Mouse (Mus musculus) cerebellum, postnatal 36 days (tissue): Measurements from ENCODE around the gene Gm10663.

Source experiments
- DNase-seq, 2 experiments: peaks; one replicate each; pipeline ENCODE4 v3.0.0; 2021 to 2022; ENCODE audit warnings: mixed read lengths in 2 of 2

Gene Gm10663

DNA sequence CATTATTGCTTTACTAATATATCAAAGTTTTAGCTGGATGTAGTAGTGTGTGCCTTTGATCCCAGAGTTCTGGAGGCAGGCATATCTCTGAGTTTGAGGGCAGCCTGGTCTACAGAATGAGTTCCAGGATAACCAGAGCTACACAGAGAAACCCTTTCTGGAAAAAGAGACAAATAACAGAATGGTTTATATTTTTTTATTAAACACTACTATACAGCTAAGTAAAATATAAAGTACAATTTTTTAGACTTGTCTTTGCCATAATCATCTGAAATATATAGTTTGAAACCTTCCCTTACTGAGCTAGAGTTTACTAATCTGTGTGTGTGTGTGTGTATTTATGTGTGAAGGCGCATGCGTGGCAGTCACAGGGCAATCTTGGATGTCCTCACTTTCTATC lies at the start of gene Gm10663:
Gene Gm10663 (plus strand): TSS at position 301 of the 400 bp plus-strand sequence.
- no peak for DNase-seq

- no peak for DNase-seq
These were observed 45.7 kb upstream of the Gm10663 start for GRCm38 (mm10) chr8:65028959-65029686.

DNA sequence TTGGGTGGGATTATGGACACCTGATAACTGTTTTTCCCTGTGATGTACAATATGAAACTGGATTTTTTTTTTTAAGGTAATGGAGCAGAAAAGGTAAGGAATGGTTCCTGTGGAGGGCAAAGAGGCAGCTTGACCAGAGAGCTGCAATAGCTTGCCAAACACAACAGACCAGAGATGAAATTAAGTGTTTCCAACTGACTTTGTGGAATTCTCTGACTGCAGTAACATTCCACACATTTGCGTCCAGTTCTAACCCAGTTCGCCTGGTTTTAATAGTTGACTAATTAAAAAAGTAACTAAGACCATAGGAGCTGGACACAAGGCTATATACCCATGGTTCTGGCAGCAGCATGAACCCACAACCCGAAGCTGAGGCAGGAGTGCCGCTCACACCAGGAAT lies 45.1 kb upstream of the Gm10663 start:
- no peak for DNase-seq

DNA sequence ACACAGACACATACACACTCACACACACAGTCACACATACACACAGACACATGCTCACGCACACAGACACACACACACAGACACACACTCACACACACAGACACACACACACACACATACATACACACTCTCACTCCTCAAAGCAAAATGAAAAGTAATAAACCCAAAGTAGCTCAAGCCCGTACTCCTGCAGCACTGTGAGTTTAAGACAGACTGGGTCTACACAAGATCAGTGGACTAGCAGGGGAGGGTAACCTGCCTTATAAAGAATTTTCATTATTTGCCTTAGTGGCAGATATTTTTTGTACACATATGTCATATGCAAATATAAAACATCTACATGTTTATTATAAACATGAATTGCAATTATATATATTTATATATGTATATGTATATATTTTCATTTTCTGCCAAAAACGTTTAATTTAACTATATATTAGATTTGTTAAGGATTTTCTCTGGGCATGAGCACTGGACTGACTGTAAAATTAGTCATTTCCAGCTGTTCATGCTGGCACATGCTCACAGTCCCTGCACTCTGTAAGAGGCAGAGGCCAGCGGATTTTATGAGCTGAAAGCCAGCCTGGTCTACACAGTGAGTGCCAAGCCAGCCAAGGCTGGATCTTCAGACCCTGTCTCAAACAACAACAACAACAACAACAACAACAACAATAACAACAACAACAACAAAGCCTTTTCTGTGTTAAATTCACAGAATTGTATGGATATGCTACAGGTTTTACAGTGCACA lies 43.9 kb upstream of the Gm10663 start:
- no peak for DNase-seq

GRCm38 (mm10) chr8:65032107-65032506 lies 42.7 kb upstream of the Gm10663 start:
- no peak for DNase-seq

DNA sequence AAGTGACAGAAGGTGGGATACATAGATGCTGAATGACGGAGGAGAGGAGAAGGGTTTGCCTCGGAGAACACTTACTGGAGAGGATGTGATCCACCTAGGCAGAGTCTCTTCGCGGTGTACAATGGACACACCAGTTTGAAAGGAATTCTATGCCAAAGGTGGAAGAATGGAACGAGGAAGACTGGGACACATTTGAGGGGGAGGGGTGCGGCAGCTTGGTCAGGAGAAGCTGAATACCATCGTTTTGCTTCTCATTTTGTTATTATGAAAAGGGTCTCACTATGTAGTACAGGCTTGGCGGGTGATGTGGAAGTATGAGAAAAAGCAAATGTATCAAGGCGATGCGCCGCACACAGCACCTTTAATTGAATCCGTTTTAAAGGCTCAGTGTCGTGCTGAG lies 41.8 kb upstream of the Gm10663 start:
- DNase-seq: no peak

- no peak for DNase-seq
These were observed 40.7 kb upstream of the Gm10663 start for GRCm38 (mm10) chr8:65034136-65034535.

- DNase-seq: no peak
These were observed 37.7 kb upstream of the Gm10663 start, which contains the start of gene Apela for GRCm38 (mm10) chr8:65037117-65037533. Gene Apela, minus strand, starts transcription at chr8:65037336.

GRCm38 (mm10) chr8:65046565-65046964 lies 28.3 kb upstream of the Gm10663 start:
- no peak for DNase-seq

GRCm38 (mm10) chr8:65047193-65047592 lies 27.6 kb upstream of the Gm10663 start:
- DNase-seq: no peak

- no peak for DNase-seq
These were observed 27.0 kb upstream of the Gm10663 start for GRCm38 (mm10) chr8:65047801-65048200.

DNA sequence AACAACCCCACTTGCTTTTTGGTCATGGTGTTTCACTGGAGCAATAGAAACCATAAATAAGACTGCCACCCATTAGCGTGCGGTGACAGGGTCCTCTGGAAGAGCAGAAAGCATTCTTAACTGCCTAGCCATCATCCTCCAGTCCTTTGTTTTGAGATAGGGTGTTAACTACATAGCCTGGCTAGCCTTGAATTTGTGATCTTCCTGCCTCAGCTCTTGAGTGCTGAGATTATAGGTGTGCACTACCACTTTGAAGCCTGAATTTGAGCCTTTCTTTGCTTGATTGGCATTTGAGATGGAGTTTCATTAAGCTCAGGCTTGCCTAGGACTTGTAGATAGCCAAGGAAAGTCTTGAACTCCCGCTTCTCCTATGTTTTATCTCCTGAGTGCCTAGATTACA lies 21.3 kb upstream of the Gm10663 start:
- no peak for DNase-seq

- no peak for DNase-seq
These were observed 20.9 kb upstream of the Gm10663 start for GRCm38 (mm10) chr8:65053968-65054367.

DNA sequence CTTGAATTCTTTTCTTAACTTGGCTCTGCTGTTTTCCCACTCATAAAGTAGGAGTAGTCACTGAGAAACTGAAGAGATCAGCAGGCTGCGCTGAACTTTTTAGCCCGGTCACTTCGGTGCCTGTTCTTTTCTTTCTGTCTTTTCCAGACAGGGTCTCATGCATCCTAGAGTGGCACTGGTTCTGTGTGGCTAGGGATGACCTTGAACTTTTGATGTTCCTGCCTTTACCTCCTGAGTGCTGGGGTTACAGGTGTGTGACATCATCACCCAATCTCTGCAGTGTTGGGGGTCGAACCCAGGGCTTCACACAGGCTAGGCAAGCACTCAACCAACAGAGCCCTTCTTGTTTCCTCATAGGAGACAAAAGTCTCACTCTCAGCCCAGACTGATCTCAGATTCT lies 18.1 kb upstream of the Gm10663 start:
- no peak for DNase-seq

GRCm38 (mm10) chr8:65062195-65062594 lies 12.6 kb upstream of the Gm10663 start:
- DNase-seq: no peak

DNA sequence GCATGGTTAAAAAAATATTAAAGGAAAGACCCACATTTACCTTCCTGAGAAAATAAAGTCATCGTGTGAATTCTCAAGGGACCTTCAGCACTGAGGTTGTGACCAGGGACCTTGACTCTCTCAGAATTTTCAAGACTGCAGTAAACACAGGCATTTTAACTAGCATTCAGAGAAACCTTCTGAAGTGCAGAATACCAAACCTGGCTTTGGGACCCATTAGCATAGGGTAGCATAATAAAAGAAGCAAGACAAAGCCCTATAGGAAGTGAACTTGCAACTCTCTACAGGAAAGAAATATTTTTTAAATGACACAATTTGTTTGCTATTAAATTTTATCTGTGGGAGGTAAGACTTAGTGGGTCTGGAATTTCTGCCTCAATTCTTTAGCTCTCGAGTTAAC lies 10.8 kb upstream of the Gm10663 start:
- DNase-seq: no peak

DNA sequence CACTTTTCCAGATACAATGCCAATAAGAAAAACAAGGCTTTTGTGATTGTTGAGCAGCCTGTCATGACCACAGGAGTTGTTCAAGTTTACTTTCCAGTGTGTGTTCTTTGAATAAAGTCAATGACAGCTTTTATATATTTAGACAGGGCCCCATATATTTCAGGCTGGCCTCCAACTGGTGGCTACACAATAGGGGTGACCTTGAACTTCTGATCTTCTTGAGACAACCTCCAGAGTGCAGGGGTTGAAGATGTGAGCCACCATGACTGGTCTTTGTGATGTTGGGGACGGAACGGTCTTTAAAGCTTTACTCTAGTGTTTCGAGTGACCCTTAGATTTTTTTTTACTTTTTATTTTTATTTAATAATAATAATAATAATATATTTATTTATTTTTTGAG lies 9.2 kb upstream of the Gm10663 start:
- no peak for DNase-seq

- no peak for DNase-seq
These were observed 7.8 kb upstream of the Gm10663 start for GRCm38 (mm10) chr8:65067031-65067430.

GRCm38 (mm10) chr8:65067694-65068472 lies 7.0 kb upstream of the Gm10663 start:
- no peak for DNase-seq

DNA sequence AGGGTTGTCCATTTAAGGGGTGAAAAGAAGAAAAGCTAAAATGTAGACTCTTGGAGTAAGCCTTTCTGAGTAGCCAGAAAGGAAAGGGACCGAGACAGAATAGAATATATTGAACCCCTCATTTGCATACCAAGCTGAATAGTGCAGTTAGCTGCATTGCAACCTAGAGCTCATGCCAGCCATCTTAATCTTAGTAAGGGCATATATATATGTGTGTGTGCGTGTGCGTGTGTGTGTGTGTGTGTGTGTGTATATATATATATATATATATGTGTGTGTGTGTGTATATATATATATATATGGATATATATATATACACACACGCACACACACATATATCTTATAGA lies 6.4 kb upstream of the Gm10663 start:
- DNase-seq: no peak

DNA sequence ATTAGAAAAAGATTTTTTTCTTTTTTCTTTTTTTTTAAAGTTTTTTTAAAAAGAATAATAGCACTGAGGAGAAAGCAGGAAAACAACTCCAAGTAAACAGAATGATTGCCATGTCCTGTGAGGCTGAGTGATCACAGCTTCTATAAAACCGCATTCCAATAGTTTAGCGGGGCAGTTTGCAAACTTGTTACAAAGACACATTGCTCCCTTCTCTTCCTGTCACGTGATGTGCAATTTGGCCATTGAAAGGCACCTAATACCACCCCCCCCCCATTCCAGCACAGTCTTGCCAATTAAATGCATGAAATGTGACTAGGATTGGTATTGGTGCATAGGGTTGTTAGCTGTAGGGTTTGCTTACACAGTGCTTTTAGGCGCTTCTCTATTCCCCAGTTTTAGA lies 3.8 kb upstream of the Gm10663 start:
- no peak for DNase-seq

DNA sequence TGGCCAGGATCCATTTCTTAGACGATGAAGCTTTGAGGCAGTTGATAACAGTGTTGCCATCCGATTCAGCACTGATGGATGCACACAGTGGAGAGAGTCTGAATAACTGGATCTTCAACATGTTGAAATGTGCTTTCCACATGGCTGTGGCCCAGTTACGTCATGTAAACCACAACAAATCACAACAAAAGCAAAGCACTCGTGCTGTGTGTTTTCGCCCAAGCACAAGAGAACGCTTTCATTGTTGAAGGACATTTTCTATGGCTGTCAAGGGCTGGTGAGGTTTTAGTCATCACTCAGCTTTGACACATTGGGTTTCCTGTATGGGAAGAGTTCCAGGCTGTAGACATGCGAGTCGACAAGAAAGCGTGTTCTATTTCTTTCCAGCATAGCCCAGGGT lies 5.9 kb downstream of the Gm10663 start:
- DNase-seq: no peak

GRCm38 (mm10) chr8:65085680-65086079 lies 10.8 kb downstream of the Gm10663 start:
- DNase-seq: no peak

- no peak for DNase-seq
These were observed 12.9 kb downstream of the Gm10663 start for GRCm38 (mm10) chr8:65087711-65088110.
